Mouse (Mus musculus) CH12.LX (cell line): ENCODE results near the gene Gm20708.

Source experiments
- EP300 ChIP-seq: IDR thresholded peaks from 2 replicates; pipeline ENCODE4 v1.6.1; 2011; ENCODE audit warnings: low read length, improper control_type of control experiment
- MAFK ChIP-seq: IDR thresholded peaks from 2 replicates; pipeline ENCODE4 v1.6.1; 2011; ENCODE audit warnings: low read length, improper control_type of control experiment; ENCODE audit not compliant: insufficient replicate concordance

DNA sequence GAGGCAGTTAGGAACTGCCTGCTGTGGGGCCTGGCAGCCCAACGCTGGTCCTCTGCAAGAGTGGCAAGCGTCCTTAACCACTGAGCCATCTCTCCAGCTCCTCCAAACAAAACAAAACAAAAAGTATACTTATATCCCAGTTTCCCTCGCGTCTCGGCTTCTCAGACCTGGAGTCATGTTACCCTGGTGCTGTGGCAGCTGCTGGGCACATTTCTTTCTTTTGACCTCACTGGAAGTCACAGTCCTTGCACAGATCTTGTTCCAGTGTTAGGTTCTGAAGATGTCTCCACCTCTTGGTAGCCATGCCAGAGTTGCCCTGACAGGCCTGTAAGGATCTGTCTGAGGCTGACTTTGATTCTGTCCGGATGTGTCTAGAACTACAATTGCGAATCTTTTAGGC is 7.8 kb upstream of the Gm20708 start:
- TF ChIP-seq EP300 (no peak), MAFK (no peak)
